13 mouse cellular contexts compared by ENCODE assay signal in genomic region chr17:28375592-28376061, GRCm38 (mm10). TPM values are rescaled to one million over a fixed set of nuclear protein-coding genes. Genes with fewer than 3 reads are reported as not detected.
DNase-seq lines count a peak whose midpoint lies in the region; ATAC-seq and TF ChIP-seq lines count a peak whose summit lies in the region.
"Had no signal": no experiment of that assay in that cellular context is flagged by ENCODE, and none has a peak within 500 bp of the region (broad histone marks: within the 10 kb centered on the region; RNA-seq: fewer than 3 reads in every experiment).

No protein-coding gene starts in this region.

- no peak for TF ChIP-seq EP300 in liver, postnatal 0 days (IDR thresholded peaks at IDR 0.05; ENCODE audit: low read depth)
- TF ChIP-seq EP300 in ES-Bruce4 (IDR thresholded peaks at IDR 0.05; ENCODE audit: insufficient read depth, low read depth, low read length), result no peak

- H3K4me1 ChIP-seq in liver, postnatal 0 days (ENCODE audit: insufficient read depth), result no peaks in the 10 kb centered on the region
- H3K4me1 ChIP-seq in ES-Bruce4 (ENCODE audit: control insufficient read depth, insufficient read depth, low read length), result peaks cover 5% of the 10 kb centered on the region
- no peaks in the 10 kb centered on the region for H3K4me1 ChIP-seq in embryonic facial prominence, embryonic 14.5 days (ENCODE audit: control insufficient read depth, insufficient read depth, low read length)
- H3K4me1 ChIP-seq in forebrain, embryonic 11.5 days (replicated peaks; ENCODE audit: control insufficient read depth, insufficient read depth, low read length), result 0 out of 2 replicates have a peak, but pooled peaks cover 3% of the 10 kb centered on the region
- H3K4me1 ChIP-seq in hindbrain, embryonic 16.5 days (ENCODE audit: control insufficient read depth, insufficient read depth, low read depth, low read length), result no peaks in the 10 kb centered on the region; the same call in 1 of the 2 replicates

- H3K4me3 ChIP-seq in liver, postnatal 0 days (ENCODE audit: low read depth, low read length), result no peak overlapping the region
- peak overlapping the region; percentile 61 for H3K4me3 ChIP-seq in ES-Bruce4 (ENCODE audit: low read depth, low read length)
- H3K4me3 ChIP-seq in embryonic facial prominence, embryonic 14.5 days (ENCODE audit: low read depth, low read length), result no peak overlapping the region
- H3K4me3 ChIP-seq in forebrain, embryonic 11.5 days (ENCODE audit: low read depth, low read length), result no peak overlapping the region
- no peak overlapping the region for H3K4me3 ChIP-seq in hindbrain, embryonic 16.5 days (ENCODE audit: low read length)
- H3K4me3 ChIP-seq: limb, embryonic 10.5 days; midbrain, embryonic 15.5 days had no signal

- peaks cover 21% of the 10 kb centered on the region for H3K27me3 ChIP-seq in liver, postnatal 0 days (ENCODE audit: insufficient read depth, low read length)
- H3K27me3 ChIP-seq in ES-Bruce4 (ENCODE audit: control insufficient read depth, insufficient read depth, low read length, poor library complexity, severe bottlenecking), result no peaks in the 10 kb centered on the region
- H3K27me3 ChIP-seq in embryonic facial prominence, embryonic 14.5 days (replicated peaks; ENCODE audit: control insufficient read depth, insufficient read depth, low read length), result peaks cover 13% of the 10 kb centered on the region
- H3K27me3 ChIP-seq in forebrain, embryonic 11.5 days (ENCODE audit: control insufficient read depth, insufficient read depth, low read length), result peaks cover 11% of the 10 kb centered on the region
- peaks cover 18% of the 10 kb centered on the region for H3K27me3 ChIP-seq in hindbrain, embryonic 16.5 days (replicated peaks; ENCODE audit: control insufficient read depth, insufficient read depth, low read length)

- TF ChIP-seq POLR2A in ES-Bruce4 (IDR thresholded peaks at IDR 0.05; ENCODE audit: insufficient read depth, low read length), result no peak

- no peaks in the 10 kb centered on the region for H3K36me3 ChIP-seq in liver, postnatal 0 days (replicated peaks; ENCODE audit: insufficient read depth, low read length)
- no peaks in the 10 kb centered on the region for H3K36me3 ChIP-seq in ES-Bruce4 (ENCODE audit: control insufficient read depth, insufficient read depth, low read length, poor library complexity, severe bottlenecking)
- H3K36me3 ChIP-seq in embryonic facial prominence, embryonic 14.5 days (ENCODE audit: control insufficient read depth, insufficient read depth, low read length), result no peaks in the 10 kb centered on the region
- no peaks in the 10 kb centered on the region for H3K36me3 ChIP-seq in forebrain, embryonic 11.5 days (ENCODE audit: control insufficient read depth, insufficient read depth, low read length)
- no peaks in the 10 kb centered on the region for H3K36me3 ChIP-seq in hindbrain, embryonic 16.5 days (ENCODE audit: control insufficient read depth, insufficient read depth, low read length)
- H3K36me3 ChIP-seq: limb, embryonic 10.5 days; midbrain, embryonic 15.5 days had no signal

- H3K9me3 ChIP-seq in liver, postnatal 0 days (ENCODE audit: low read length), result no peaks in the 10 kb centered on the region
- no peaks in the 10 kb centered on the region for H3K9me3 ChIP-seq in ES-Bruce4 (replicated peaks; ENCODE audit: control insufficient read depth, insufficient read depth, low read length, poor library complexity, severe bottlenecking)
- no peaks in the 10 kb centered on the region for H3K9me3 ChIP-seq in embryonic facial prominence, embryonic 14.5 days (ENCODE audit: control insufficient read depth, low read length)
- H3K9me3 ChIP-seq in forebrain, embryonic 11.5 days (ENCODE audit: control insufficient read depth, low read length), result no peaks in the 10 kb centered on the region
- H3K9me3 ChIP-seq in hindbrain, embryonic 16.5 days (ENCODE audit: control insufficient read depth, low read length), result no peaks in the 10 kb centered on the region
- H3K9me3 ChIP-seq: limb, embryonic 10.5 days; midbrain, embryonic 15.5 days had no signal

- no peak for TF ChIP-seq CTCF in liver, postnatal 0 days (IDR thresholded peaks at IDR 0.05; ENCODE audit: low read depth)
- no peak for TF ChIP-seq CTCF in ES-Bruce4 (IDR thresholded peaks at IDR 0.05; ENCODE audit: low read depth, low read length)

- no peak overlapping the region for H3K4me2 ChIP-seq in liver, postnatal 0 days (ENCODE audit: low read depth, low read length)
- no peak overlapping the region for H3K4me2 ChIP-seq in embryonic facial prominence, embryonic 14.5 days (ENCODE audit: low read depth, low read length)
- no peak overlapping the region for H3K4me2 ChIP-seq in forebrain, embryonic 11.5 days (ENCODE audit: low read depth, low read length, severe bottlenecking)
- no peak overlapping the region for H3K4me2 ChIP-seq in hindbrain, embryonic 16.5 days (ENCODE audit: low read length)
- H3K4me2 ChIP-seq: midbrain, embryonic 15.5 days had no signal

- peak; percentile 20 for DNase-seq in liver
- no peak for DNase-seq in liver, postnatal 0 days
- no peak for DNase-seq in embryonic facial prominence, embryonic 14.5 days (ENCODE audit: low spot score)
- DNase-seq in forebrain, embryonic 11.5 days (ENCODE audit: low spot score), result no peak
- no peak for DNase-seq in cerebellum, postnatal 36 days
- DNase-seq: cerebellum, adult 11 months; kidney, adult 18-20 months; retina, postnatal 1 day had no signal

- no peak overlapping the region for H3K9ac ChIP-seq in liver, postnatal 0 days (replicated peaks)
- no peak overlapping the region for H3K9ac ChIP-seq in ES-Bruce4 (ENCODE audit: low read depth, poor library complexity, severe bottlenecking)
- no peak overlapping the region for H3K9ac ChIP-seq in embryonic facial prominence, embryonic 14.5 days (ENCODE audit: low read depth, low read length)
- no peak overlapping the region for H3K9ac ChIP-seq in forebrain, embryonic 11.5 days (ENCODE audit: low read length)
- no peak overlapping the region for H3K9ac ChIP-seq in hindbrain, embryonic 16.5 days (ENCODE audit: low read depth, low read length)
- H3K9ac ChIP-seq: midbrain, embryonic 15.5 days had no signal

- ATAC-seq in liver, postnatal 0 days, result no peak
- peak; percentile 35; the same call in 1 of the 2 replicates for ATAC-seq in embryonic facial prominence, embryonic 14.5 days (ENCODE audit: low read depth)
- ATAC-seq in monocyte, adult 5-6 weeks (replicated peaks; ENCODE audit: insufficient number of reproducible peaks, low FRiP score, low TSS enrichment, poor library complexity, severe bottlenecking), result peak; percentile 47; the same call in 1 of the 2 replicates
- ATAC-seq in forebrain, embryonic 11.5 days (replicated peaks; ENCODE audit: low FRiP score), result no peak
- ATAC-seq in hindbrain, embryonic 16.5 days, result no peak
- ATAC-seq: midbrain, embryonic 15.5 days had no signal

- no peak overlapping the region for H3K27ac ChIP-seq in liver, postnatal 0 days (ENCODE audit: low read depth)
- no peak overlapping the region for H3K27ac ChIP-seq in ES-Bruce4 (ENCODE audit: insufficient read depth, low read length)
- no peak overlapping the region for H3K27ac ChIP-seq in embryonic facial prominence, embryonic 14.5 days (replicated peaks; ENCODE audit: low read depth, low read length)
- no peak overlapping the region for H3K27ac ChIP-seq in forebrain, embryonic 11.5 days (ENCODE audit: low read depth, low read length)
- H3K27ac ChIP-seq in hindbrain, embryonic 16.5 days (ENCODE audit: low read depth, low read length), result no peak overlapping the region
- H3K27ac ChIP-seq: limb, embryonic 10.5 days; midbrain, embryonic 15.5 days had no signal

- 8% methylated on average over 16 of the region's 17 CpGs for WGBS in liver, postnatal 0 days (ENCODE audit: insufficient replicate concordance)
- WGBS in embryonic facial prominence, embryonic 14.5 days, result 15% methylated on average over 16 of the region's 17 CpGs
- WGBS in forebrain, embryonic 11.5 days, result 20% methylated on average over 17 of the region's 17 CpGs
- 21% methylated on average over 17 of the region's 17 CpGs for WGBS in hindbrain, embryonic 16.5 days

RNA-seq across cellular contexts. Expression of gene Tulp1, which starts 10.6 kb away (rescaled TPM):
- polyA plus RNA-seq in liver, postnatal 0 days (2015; fragmentation: Nextera tagmentation; extraction: Ambion mirVana), result 0.18 and 0.33 TPM in 2 replicates
- polyA plus RNA-seq in ES-Bruce4 (2011; ENCODE audit: insufficient read depth, insufficient read length, low read depth, missing spikeins), result 14.0 and 14.7 TPM in 2 replicates
- 3.9 and 6.0 TPM in 2 replicates for polyA plus RNA-seq in embryonic facial prominence, embryonic 14.5 days (2014; fragmentation: Nextera tagmentation; extraction: Ambion mirVana)
- not detected in 3 replicates for total RNA-seq in monocyte, adult 5-6 weeks (2017)
- polyA plus RNA-seq in forebrain, embryonic 11.5 days (2014; fragmentation: Nextera tagmentation; extraction: Ambion mirVana), result 2.6 and 4.2 TPM in 2 replicates
- polyA plus RNA-seq in hindbrain, embryonic 16.5 days (2015; fragmentation: Nextera tagmentation; extraction: Ambion mirVana), result 1.5 and 1.6 TPM in 2 replicates

RNA-seq across cellular contexts. Expression of gene Tead3, which starts 25.0 kb away (rescaled TPM):
- 0.79 and 1.2 TPM in 2 replicates for polyA plus RNA-seq in liver, postnatal 0 days (2015; fragmentation: Nextera tagmentation; extraction: Ambion mirVana)
- polyA plus RNA-seq in ES-Bruce4 (2011; ENCODE audit: insufficient read depth, insufficient read length, low read depth, missing spikeins), result 28.6 and 31.9 TPM in 2 replicates
- polyA plus RNA-seq in embryonic facial prominence, embryonic 14.5 days (2014; fragmentation: Nextera tagmentation; extraction: Ambion mirVana), result 11.3 and 12.0 TPM in 2 replicates
- total RNA-seq in monocyte, adult 5-6 weeks (2017), result not detected in 3 replicates
- 5.6 and 5.8 TPM in 2 replicates for polyA plus RNA-seq in forebrain, embryonic 11.5 days (2014; fragmentation: Nextera tagmentation; extraction: Ambion mirVana)
- polyA plus RNA-seq in hindbrain, embryonic 16.5 days (2015; fragmentation: Nextera tagmentation; extraction: Ambion mirVana), result 1.4 and 2.0 TPM in 2 replicates

RNA-seq across cellular contexts. Expression of gene Rpl10a, which starts 47.4 kb away (rescaled TPM):
- 296 and 311 TPM in 2 replicates for polyA plus RNA-seq in liver, postnatal 0 days (2015; fragmentation: Nextera tagmentation; extraction: Ambion mirVana)
- 1,875 and 2,151 TPM in 2 replicates for polyA plus RNA-seq in ES-Bruce4 (2011; ENCODE audit: insufficient read depth, insufficient read length, low read depth, missing spikeins)
- 800 and 852 TPM in 2 replicates for polyA plus RNA-seq in embryonic facial prominence, embryonic 14.5 days (2014; fragmentation: Nextera tagmentation; extraction: Ambion mirVana)
- 363 to 372 TPM (median 364 TPM) in 3 replicates for total RNA-seq in monocyte, adult 5-6 weeks (2017)
- polyA plus RNA-seq in forebrain, embryonic 11.5 days (2014; fragmentation: Nextera tagmentation; extraction: Ambion mirVana), result 468 and 490 TPM in 2 replicates
- 287 and 323 TPM in 2 replicates for polyA plus RNA-seq in hindbrain, embryonic 16.5 days (2015; fragmentation: Nextera tagmentation; extraction: Ambion mirVana)

Comparison
In these comparisons a context has a peak if more than half of its experiments do, and no peak if none do; other contexts are left out.
1. ATAC-seq: peak in embryonic facial prominence, embryonic 14.5 days (single experiment) and monocyte, adult 5-6 weeks (single experiment); none in liver, postnatal 0 days (single experiment), forebrain, embryonic 11.5 days (single experiment) and hindbrain, embryonic 16.5 days (single experiment).